10 mouse cellular contexts compared by ENCODE assay signal in genomic region chr9:107923956-107924355, GRCm38 (mm10). TPM values are rescaled to one million over a fixed set of nuclear protein-coding genes. Genes with fewer than 3 reads are reported as not detected.
DNase-seq lines count a peak whose midpoint lies in the region; ATAC-seq lines count a peak whose summit lies in the region.
"Had no signal": no experiment of that assay in that cellular context is flagged by ENCODE, and none has a peak within 500 bp of the region (broad histone marks: within the 10 kb centered on the region; RNA-seq: fewer than 3 reads in every experiment).

No protein-coding gene starts in this region.

- no peaks in the 10 kb centered on the region for H3K9me3 ChIP-seq in heart, embryonic 16.5 days (replicated peaks; ENCODE audit: control insufficient read depth, low read length)
- no peaks in the 10 kb centered on the region for H3K9me3 ChIP-seq in kidney, embryonic 15.5 days (replicated peaks)
- no peaks in the 10 kb centered on the region for H3K9me3 ChIP-seq in forebrain, embryonic 12.5 days
- H3K9me3 ChIP-seq: embryonic facial prominence, embryonic 12.5 days had no signal

- WGBS in heart, embryonic 16.5 days: 18% methylated on average over 6 of the region's 6 CpGs
- WGBS in kidney, embryonic 15.5 days: 47% methylated on average over 6 of the region's 6 CpGs
- 53% methylated on average over 6 of the region's 6 CpGs for WGBS in forebrain, embryonic 12.5 days

- H3K9ac ChIP-seq in heart, embryonic 16.5 days (ENCODE audit: low read length): peak overlapping the region; percentile 8; the same call in 1 of the 2 replicates
- H3K9ac ChIP-seq in kidney, embryonic 15.5 days: no peak overlapping the region
- no peak overlapping the region for H3K9ac ChIP-seq in forebrain, embryonic 12.5 days
- H3K9ac ChIP-seq: embryonic facial prominence, embryonic 12.5 days had no signal

- DNase-seq in A20 (ENCODE audit: low read depth, low spot score) (peak; percentile 48), NIH3T3 (ENCODE audit: low read depth) (peak; percentile 82)
- DNase-seq in lung, postnatal 4 days: peak; percentile 25 to 77
- DNase-seq in embryo, embryonic 9.5 days (ENCODE audit: extremely low spot score): no peak
- DNase-seq: adrenal gland, adult 8-10 months had no signal

- peak; percentile 59 for ATAC-seq in heart, embryonic 16.5 days (replicated peaks; ENCODE audit: extremely low read depth, insufficient read depth, low FRiP score)
- ATAC-seq in kidney, embryonic 15.5 days (replicated peaks; ENCODE audit: low FRiP score): no peak
- no peak for ATAC-seq in forebrain, embryonic 12.5 days (ENCODE audit: low FRiP score)

- no peak overlapping the region for H3K4me3 ChIP-seq in heart, embryonic 16.5 days (ENCODE audit: low read length)
- no peak overlapping the region for H3K4me3 ChIP-seq in kidney, embryonic 15.5 days (replicated peaks)
- no peak overlapping the region for H3K4me3 ChIP-seq in forebrain, embryonic 12.5 days (replicated peaks)
- H3K4me3 ChIP-seq: embryonic facial prominence, embryonic 12.5 days had no signal

- H3K4me2 ChIP-seq in heart, embryonic 16.5 days (ENCODE audit: low read depth, low read length): peak overlapping the region; percentile 30; the same call in 1 of the 2 replicates
- H3K4me2 ChIP-seq in kidney, embryonic 15.5 days: no peak overlapping the region
- no peak overlapping the region for H3K4me2 ChIP-seq in forebrain, embryonic 12.5 days
- H3K4me2 ChIP-seq: embryonic facial prominence, embryonic 12.5 days had no signal

- no peaks in the 10 kb centered on the region for H3K36me3 ChIP-seq in heart, embryonic 16.5 days (ENCODE audit: control insufficient read depth, insufficient read depth)
- no peaks in the 10 kb centered on the region for H3K36me3 ChIP-seq in kidney, embryonic 15.5 days
- no peaks in the 10 kb centered on the region for H3K36me3 ChIP-seq in forebrain, embryonic 12.5 days (replicated peaks)
- H3K36me3 ChIP-seq: embryonic facial prominence, embryonic 12.5 days had no signal

- H3K4me1 ChIP-seq in heart, embryonic 16.5 days (ENCODE audit: control insufficient read depth, insufficient read depth, low read length): peaks cover 26% of the 10 kb centered on the region
- H3K4me1 ChIP-seq in kidney, embryonic 15.5 days: 0 out of 2 replicates have a peak, but pooled peaks cover 4% of the 10 kb centered on the region
- H3K4me1 ChIP-seq in forebrain, embryonic 12.5 days: peaks cover 20% of the 10 kb centered on the region

- no peaks in the 10 kb centered on the region for H3K27me3 ChIP-seq in heart, embryonic 16.5 days (ENCODE audit: control insufficient read depth, insufficient read depth, low read length)
- no peaks in the 10 kb centered on the region for H3K27me3 ChIP-seq in kidney, embryonic 15.5 days
- H3K27me3 ChIP-seq in forebrain, embryonic 12.5 days: no peaks in the 10 kb centered on the region

- H3K27ac ChIP-seq in heart, embryonic 16.5 days (ENCODE audit: low read length): no peak overlapping the region
- H3K27ac ChIP-seq in kidney, embryonic 15.5 days: no peak overlapping the region
- H3K27ac ChIP-seq in forebrain, embryonic 12.5 days: no peak overlapping the region
- H3K27ac ChIP-seq: embryonic facial prominence, embryonic 12.5 days had no signal

RNA-seq across cellular contexts. Expression of gene Actl11, which starts 4.3 kb away (rescaled TPM):
- not detected in 2 replicates for polyA plus RNA-seq in heart, embryonic 16.5 days (2015; fragmentation: Nextera tagmentation; extraction: Ambion mirVana)
- not detected in 2 replicates for polyA plus RNA-seq in kidney, embryonic 15.5 days (2015; fragmentation: Nextera tagmentation; extraction: Ambion mirVana)
- not detected in 2 replicates for polyA plus RNA-seq in forebrain, embryonic 12.5 days (2016; fragmentation: Nextera tagmentation; extraction: Ambion mirVana)
- polyA plus RNA-seq: embryonic facial prominence, embryonic 12.5 days; large intestine, adult 2 months had no signal

RNA-seq across cellular contexts. Expression of gene Camkv, which starts 11.5 kb away (rescaled TPM):
- polyA plus RNA-seq in heart, embryonic 16.5 days (2015; fragmentation: Nextera tagmentation; extraction: Ambion mirVana): 0.77 and 2.3 TPM in 2 replicates
- 1.6 and 2.2 TPM in 2 replicates for polyA plus RNA-seq in kidney, embryonic 15.5 days (2015; fragmentation: Nextera tagmentation; extraction: Ambion mirVana)
- 12.2 and 14.8 TPM in 2 replicates for polyA plus RNA-seq in forebrain, embryonic 12.5 days (2016; fragmentation: Nextera tagmentation; extraction: Ambion mirVana)

RNA-seq across cellular contexts. Expression of gene Mst1r, which starts 17.3 kb away (rescaled TPM):
- 2.4 and 2.8 TPM in 2 replicates for polyA plus RNA-seq in heart, embryonic 16.5 days (2015; fragmentation: Nextera tagmentation; extraction: Ambion mirVana)
- 2.6 TPM in 2 replicates for polyA plus RNA-seq in kidney, embryonic 15.5 days (2015; fragmentation: Nextera tagmentation; extraction: Ambion mirVana)
- 1.3 and 1.8 TPM in 2 replicates for polyA plus RNA-seq in forebrain, embryonic 12.5 days (2016; fragmentation: Nextera tagmentation; extraction: Ambion mirVana)

RNA-seq across cellular contexts. Expression of gene Traip, which starts 26.0 kb away (rescaled TPM):
- 11.8 and 12.7 TPM in 2 replicates for polyA plus RNA-seq in heart, embryonic 16.5 days (2015; fragmentation: Nextera tagmentation; extraction: Ambion mirVana)
- 21.8 and 25.0 TPM in 2 replicates for polyA plus RNA-seq in kidney, embryonic 15.5 days (2015; fragmentation: Nextera tagmentation; extraction: Ambion mirVana)
- 30.6 and 32.3 TPM in 2 replicates for polyA plus RNA-seq in forebrain, embryonic 12.5 days (2016; fragmentation: Nextera tagmentation; extraction: Ambion mirVana)

RNA-seq across cellular contexts. Expression of gene Mon1a, which starts 36.0 kb away (rescaled TPM):
- 11.0 and 13.1 TPM in 2 replicates for polyA plus RNA-seq in heart, embryonic 16.5 days (2015; fragmentation: Nextera tagmentation; extraction: Ambion mirVana)
- 11.5 TPM in 2 replicates for polyA plus RNA-seq in kidney, embryonic 15.5 days (2015; fragmentation: Nextera tagmentation; extraction: Ambion mirVana)
- polyA plus RNA-seq in forebrain, embryonic 12.5 days (2016; fragmentation: Nextera tagmentation; extraction: Ambion mirVana): 16.0 and 17.7 TPM in 2 replicates
